Mouse (Mus musculus) forebrain, embryonic 15.5 days (tissue): Measurements from ENCODE around the gene Lama5. TPM values are rescaled to one million over a fixed set of nuclear protein-coding genes. Genes with fewer than 3 reads are reported as not detected.

Source experiments
- ATAC-seq: fragments of 200-750 bp; cut with Nextera tagmentation; replicated peaks from 2 replicates; pipeline ENCODE4 v1.8.0; 2017; ENCODE audit warnings: mild to moderate bottlenecking, moderate TSS enrichment, moderate library complexity
- H3K27ac ChIP-seq: fragments of 300-500 bp; sonication (generic); replicated peaks from 2 replicates; pipeline ENCODE4 v1.5.1; 2015; ENCODE audit warnings: mild to moderate bottlenecking, inconsistent platforms
- H3K27me3 ChIP-seq: fragments of 300-500 bp; sonication (generic); 2 replicates; pipeline ENCODE4 v1.6.1; 2015; ENCODE audit warnings: inconsistent platforms
- H3K36me3 ChIP-seq: fragments of 300-500 bp; sonication (generic); 2 replicates; pipeline ENCODE4 v1.6.1; 2015; ENCODE audit warnings: mild to moderate bottlenecking, inconsistent platforms
- H3K4me1 ChIP-seq: fragments of 300-500 bp; sonication (generic); 2 replicates; pipeline ENCODE4 v1.6.1; 2015; ENCODE audit warnings: inconsistent platforms
- H3K4me2 ChIP-seq: fragments of 300-500 bp; sonication (generic); replicated peaks from 2 replicates; pipeline ENCODE4 v1.6.1; 2015; ENCODE audit warnings: mild to moderate bottlenecking, inconsistent platforms
- H3K4me3 ChIP-seq: fragments of 300-500 bp; sonication (generic); 2 replicates; pipeline ENCODE4 v1.5.1; 2015; ENCODE audit warnings: mild to moderate bottlenecking, inconsistent platforms
- H3K9ac ChIP-seq: fragments of 300-500 bp; sonication (generic); replicated peaks from 2 replicates; pipeline ENCODE4 v1.6.1; 2015; ENCODE audit warnings: mild to moderate bottlenecking, inconsistent platforms
- H3K9me3 ChIP-seq: fragments of 300-500 bp; sonication (generic); 2 replicates; pipeline ENCODE4 v1.6.1; 2016; ENCODE audit warnings: inconsistent platforms
- WGBS: fragments of 180-500 bp; shearing (Covaris S2); methylation state at CpG from one replicate; pipeline ENCODE4 v1.1.7; 2015; ENCODE audit warnings: mixed read lengths; 5-methylcytosine and 5-hydroxymethylcytosine counted together
- microRNA-seq: library from miRNA; unstranded; fragments of <30 nt; microRNA quantifications from one replicate; pipeline ENCODE4, GENCODE M21; 2016
- polyA plus RNA-seq: library from polyadenylated mRNA; unstranded; fragments of >200 nt; fragmentation: Nextera tagmentation; extraction: Ambion mirVana; gene quantifications from 2 replicates; pipeline ENCODE4 v1.2.1, GENCODE M21; 2015

The Lama5 gene
- polyA plus RNA-seq, 1 experiment from 2014 or later = 3.1 TPM

- H3K27me3 ChIP-seq = no peaks in the 10 kb centered on the region
- no peak for ATAC-seq
- H3K4me3 ChIP-seq = no peak overlapping the region
- H3K27ac ChIP-seq = no peak overlapping the region
- 91% methylated on average over 9 of the region's 9 CpGs for WGBS
- no peaks in the 10 kb centered on the region for H3K4me1 ChIP-seq
- no peaks in the 10 kb centered on the region for H3K9me3 ChIP-seq
- no peak overlapping the region for H3K9ac ChIP-seq
- no peak overlapping the region for H3K4me2 ChIP-seq
- peaks cover 64% of the 10 kb centered on the region for H3K36me3 ChIP-seq
Observed at GRCm38 (mm10) chr2:180148551-180148950, 77.1 kb downstream of the Lama5 start.

- 87% methylated on average over 6 of the region's 6 CpGs for WGBS
- no peaks in the 10 kb centered on the region for H3K9me3 ChIP-seq
- no peak overlapping the region for H3K4me3 ChIP-seq
- H3K4me2 ChIP-seq = no peak overlapping the region
- no peaks in the 10 kb centered on the region for H3K27me3 ChIP-seq
- no peak for ATAC-seq
- no peak overlapping the region for H3K9ac ChIP-seq
- H3K4me1 ChIP-seq = no peaks in the 10 kb centered on the region
- peaks cover 59% of the 10 kb centered on the region for H3K36me3 ChIP-seq
- H3K27ac ChIP-seq = no peak overlapping the region
Observed at GRCm38 (mm10) chr2:180147379-180147778, 78.3 kb downstream of the Lama5 start.

GRCm38 (mm10) chr2:180146091-180146490 lies 79.6 kb downstream of the Lama5 start:
- no peak overlapping the region for H3K9ac ChIP-seq
- H3K9me3 ChIP-seq = no peaks in the 10 kb centered on the region
- H3K4me2 ChIP-seq = no peak overlapping the region
- WGBS = 84% methylated on average over 2 of the region's 2 CpGs
- H3K4me1 ChIP-seq = no peaks in the 10 kb centered on the region
- no peak overlapping the region for H3K27ac ChIP-seq
- H3K36me3 ChIP-seq = peaks cover 60% of the 10 kb centered on the region
- no peaks in the 10 kb centered on the region for H3K27me3 ChIP-seq
- no peak for ATAC-seq
- H3K4me3 ChIP-seq = no peak overlapping the region

GRCm38 (mm10) chr2:180135414-180135813 lies 90.2 kb downstream of the Lama5 start:
- no peaks in the 10 kb centered on the region for H3K4me1 ChIP-seq
- H3K9ac ChIP-seq = no peak overlapping the region
- 88% methylated on average over 5 of the region's 5 CpGs for WGBS
- H3K9me3 ChIP-seq = no peaks in the 10 kb centered on the region
- no peak overlapping the region for H3K27ac ChIP-seq
- ATAC-seq = no peak
- H3K36me3 ChIP-seq = peaks cover 14% of the 10 kb centered on the region; the same call in 1 of the 2 replicates
- H3K4me3 ChIP-seq = no peak overlapping the region
- no peaks in the 10 kb centered on the region for H3K27me3 ChIP-seq
- no peak overlapping the region for H3K4me2 ChIP-seq

GRCm38 (mm10) chr2:180133911-180134310 lies 91.7 kb downstream of the Lama5 start:
- Histone ChIP-seq H3K27me3 (no peaks in the 10 kb centered on the region), H3K9ac (no peak overlapping the region), H3K9me3 (no peaks in the 10 kb centered on the region), H3K36me3 (0 out of 2 replicates have a peak, but pooled peaks cover 8% of the 10 kb centered on the region), H3K4me2 (no peak overlapping the region), H3K27ac (no peak overlapping the region), H3K4me3 (no peak overlapping the region), H3K4me1 (no peaks in the 10 kb centered on the region)
- WGBS = 83% methylated on average over 3 of the region's 3 CpGs
- no peak for ATAC-seq

- no peak for ATAC-seq
- Histone ChIP-seq H3K4me2 (no peak overlapping the region), H3K9ac (no peak overlapping the region), H3K27me3 (no peaks in the 10 kb centered on the region), H3K9me3 (no peaks in the 10 kb centered on the region), H3K4me1 (no peaks in the 10 kb centered on the region), H3K4me3 (no peak overlapping the region), H3K27ac (no peak overlapping the region), H3K36me3 (0 out of 2 replicates have a peak, but pooled peaks cover 3% of the 10 kb centered on the region)
- whole genome bisulfite sequencing = 96% methylated on average over 4 of the region's 4 CpGs
Observed at GRCm38 (mm10) chr2:180133231-180133630, 92.4 kb downstream of the Lama5 start.

GRCm38 (mm10) chr2:180127675-180128074 lies 98.0 kb downstream of the Lama5 start:
- 67% methylated on average over 1 of the region's 1 CpGs for WGBS
- Histone ChIP-seq H3K27ac (no peak overlapping the region), H3K9me3 (no peaks in the 10 kb centered on the region), H3K4me3 (no peak overlapping the region), H3K4me2 (no peak overlapping the region), H3K27me3 (no peaks in the 10 kb centered on the region), H3K4me1 (peaks cover 15% of the 10 kb centered on the region), H3K9ac (no peak overlapping the region), H3K36me3 (peaks cover 5% of the 10 kb centered on the region; the same call in 1 of the 2 replicates)
- ATAC-seq = no peak

Small RNAs within 50 kb of the gene (microRNA-seq; reads per million reads assigned to microRNA genes)
- 0.66 reads per million for gene Mir3091
- gene Mir7005 = not detected

Other genes with a start within 250 kb of the Lama5 start
- 4.4 and 5.3 TPM in 2 replicates for gene Taf4, start 249.2 kb downstream of the Lama5 start, polyA plus RNA-seq
- 20.6 and 23.6 TPM in 2 replicates for gene Lsm14b, start 200.9 kb downstream of the Lama5 start, polyA plus RNA-seq
- gene Psma7, start 183.4 kb downstream of the Lama5 start, polyA plus RNA-seq = 541 and 580 TPM in 2 replicates
- 57.5 and 59.5 TPM in 2 replicates for gene Ss18l1, start 183.3 kb downstream of the Lama5 start, polyA plus RNA-seq
- gene Mtg2, start 155.3 kb downstream of the Lama5 start, polyA plus RNA-seq = 35.6 and 38.5 TPM in 2 replicates
- gene Hrh3, start 121.4 kb downstream of the Lama5 start, polyA plus RNA-seq = 2.3 and 2.7 TPM in 2 replicates
- 66.3 and 67.3 TPM in 2 replicates for gene Osbpl2, start 106.6 kb downstream of the Lama5 start, polyA plus RNA-seq
- gene Adrm1, start 54.4 kb downstream of the Lama5 start, polyA plus RNA-seq = 201 and 206 TPM in 2 replicates
- gene Rps21, start 31.5 kb upstream of the Lama5 start, polyA plus RNA-seq = 407 and 432 TPM in 2 replicates
- 18.4 and 21.6 TPM in 2 replicates for gene Cables2, start 47.6 kb upstream of the Lama5 start, polyA plus RNA-seq
- not detected in 2 replicates for gene Rbbp8nl, start 64.0 kb upstream of the Lama5 start, polyA plus RNA-seq
- not detected in 2 replicates for gene Gata5, start 108.8 kb upstream of the Lama5 start, polyA plus RNA-seq
- 1.2 and 1.4 TPM in 2 replicates for gene Slco4a1, start 230.4 kb upstream of the Lama5 start, polyA plus RNA-seq